Mouse (Mus musculus): ENCODE measurements around the gene 4930432M17Rik. TPM values are rescaled to one million over a fixed set of nuclear protein-coding genes. Genes with fewer than 3 reads are reported as not detected.

4930432M17Rik gene
- total and polyA plus RNA-seq, 2 experiments from 2014 or later: not detected

- TF ChIP-seq EP300 (IDR thresholded peaks at IDR 0.05; ENCODE audit: low read depth) (no peak), CTCF (IDR thresholded peaks at IDR 0.05; ENCODE audit: low read depth) (no peak)
- Histone ChIP-seq H3K27me3 (ENCODE audit: control insufficient read depth, insufficient read depth, low read length) (no peaks in the 10 kb centered on the region), H3K36me3 (replicated peaks; ENCODE audit: control insufficient read depth, insufficient read depth, low read length) (no peaks in the 10 kb centered on the region), H3K9me3 (replicated peaks; ENCODE audit: control insufficient read depth, low read length) (no peaks in the 10 kb centered on the region), H3K27ac (ENCODE audit: low read depth) (no peak overlapping the region), H3K9ac (replicated peaks; ENCODE audit: low read depth, low read length) (no peak overlapping the region), H3K4me1 (ENCODE audit: control insufficient read depth, insufficient read depth) (peaks cover 6% of the 10 kb centered on the region; the same call in 1 of the 2 replicates), H3K4me2 (ENCODE audit: low read depth, low read length) (no peak overlapping the region), H3K4me3 (ENCODE audit: low read depth, low read length) (no peak overlapping the region)
- ATAC-seq (ENCODE audit: insufficient read depth, low read depth) (no peak), DNase-seq (ENCODE audit: low spot score) (no peak)
- 26% methylated on average over 8 of the region's 8 CpGs for WGBS
Measured at GRCm38 (mm10) chr3:121700364-121700952, 29.9 kb downstream of the 4930432M17Rik start.

GRCm38 (mm10) chr3:121703155-121703879 is 32.8 kb downstream of the 4930432M17Rik start:
- Histone ChIP-seq H3K9ac (replicated peaks; ENCODE audit: low read depth, low read length) (no peak overlapping the region), H3K27ac (ENCODE audit: low read depth) (no peak overlapping the region), H3K4me2 (ENCODE audit: low read depth, low read length) (no peak overlapping the region), H3K4me1 (ENCODE audit: control insufficient read depth, insufficient read depth) (peaks cover 17% of the 10 kb centered on the region), H3K4me3 (ENCODE audit: low read depth, low read length) (no peak overlapping the region), H3K36me3 (replicated peaks; ENCODE audit: control insufficient read depth, insufficient read depth, low read length) (no peaks in the 10 kb centered on the region), H3K27me3 (ENCODE audit: control insufficient read depth, insufficient read depth, low read length) (no peaks in the 10 kb centered on the region), H3K9me3 (replicated peaks; ENCODE audit: control insufficient read depth, low read length) (no peaks in the 10 kb centered on the region)
- 73% methylated on average over 7 of the region's 7 CpGs for WGBS
- ATAC-seq (ENCODE audit: insufficient read depth, low read depth) (no peak), DNase-seq (ENCODE audit: low spot score) (no peak)
- TF ChIP-seq EP300 (IDR thresholded peaks at IDR 0.05; ENCODE audit: low read depth) (no peak), CTCF (IDR thresholded peaks at IDR 0.05; ENCODE audit: low read depth) (no peak)

GRCm38 (mm10) chr3:121703880-121704243 is 33.3 kb downstream of the 4930432M17Rik start:
- 80% methylated on average over 3 of the region's 3 CpGs for WGBS
- no peak for TF ChIP-seq CTCF (IDR thresholded peaks at IDR 0.05; ENCODE audit: low read depth)
- TF ChIP-seq EP300 (IDR thresholded peaks at IDR 0.05; ENCODE audit: low read depth): no peak
- H3K4me3 ChIP-seq (ENCODE audit: low read depth, low read length): no peak overlapping the region
- no peak overlapping the region for H3K27ac ChIP-seq (ENCODE audit: low read depth)
- H3K36me3 ChIP-seq (replicated peaks; ENCODE audit: control insufficient read depth, insufficient read depth, low read length): no peaks in the 10 kb centered on the region
- H3K9me3 ChIP-seq (replicated peaks; ENCODE audit: control insufficient read depth, low read length): no peaks in the 10 kb centered on the region
- ATAC-seq (ENCODE audit: insufficient read depth, low read depth): no peak
- H3K27me3 ChIP-seq (ENCODE audit: control insufficient read depth, insufficient read depth, low read length): no peaks in the 10 kb centered on the region
- no peak overlapping the region for H3K9ac ChIP-seq (replicated peaks; ENCODE audit: low read depth, low read length)
- H3K4me2 ChIP-seq (ENCODE audit: low read depth, low read length): no peak overlapping the region
- DNase-seq (ENCODE audit: low spot score): no peak
- peaks cover 17% of the 10 kb centered on the region for H3K4me1 ChIP-seq (ENCODE audit: control insufficient read depth, insufficient read depth)

GRCm38 (mm10) chr3:121706087-121706486 is 35.5 kb downstream of the 4930432M17Rik start:
- no peak overlapping the region for H3K27ac ChIP-seq (ENCODE audit: low read depth)

GRCm38 (mm10) chr3:121707106-121707505 is 36.5 kb downstream of the 4930432M17Rik start:
- no peaks in the 10 kb centered on the region for H3K36me3 ChIP-seq (replicated peaks; ENCODE audit: control insufficient read depth, insufficient read depth, low read length)
- 92% methylated on average over 4 of the region's 4 CpGs for WGBS
- H3K27ac ChIP-seq (ENCODE audit: low read depth): no peak overlapping the region
- DNase-seq (ENCODE audit: low spot score): no peak
- no peaks in the 10 kb centered on the region for H3K9me3 ChIP-seq (replicated peaks; ENCODE audit: control insufficient read depth, low read length)
- TF ChIP-seq EP300 (IDR thresholded peaks at IDR 0.05; ENCODE audit: low read depth): no peak
- no peak for TF ChIP-seq CTCF (IDR thresholded peaks at IDR 0.05; ENCODE audit: low read depth)
- H3K9ac ChIP-seq (replicated peaks; ENCODE audit: low read depth, low read length): no peak overlapping the region
- peaks cover 11% of the 10 kb centered on the region; the same call in 1 of the 2 replicates for H3K4me1 ChIP-seq (ENCODE audit: control insufficient read depth, insufficient read depth)
- ATAC-seq (ENCODE audit: insufficient read depth, low read depth): no peak
- H3K27me3 ChIP-seq (ENCODE audit: control insufficient read depth, insufficient read depth, low read length): no peaks in the 10 kb centered on the region
- H3K4me3 ChIP-seq (ENCODE audit: low read depth, low read length): no peak overlapping the region
- no peak overlapping the region for H3K4me2 ChIP-seq (ENCODE audit: low read depth, low read length)

More at GRCm38 (mm10) chr3:121706087-121706486, 35.5 kb downstream of the 4930432M17Rik start:
- TF ChIP-seq EP300 (IDR thresholded peaks at IDR 0.05; ENCODE audit: low read depth) (no peak), CTCF (IDR thresholded peaks at IDR 0.05; ENCODE audit: low read depth) (no peak)
- H3K9ac ChIP-seq (replicated peaks; ENCODE audit: low read depth, low read length): no peak overlapping the region
- H3K4me1 ChIP-seq (ENCODE audit: control insufficient read depth, insufficient read depth): peaks cover 11% of the 10 kb centered on the region; the same call in 1 of the 2 replicates
- no peak overlapping the region for H3K4me3 ChIP-seq (ENCODE audit: low read depth, low read length)
- ATAC-seq (ENCODE audit: insufficient read depth, low read depth) (no peak), DNase-seq (ENCODE audit: low spot score) (no peak)
- H3K36me3 ChIP-seq (replicated peaks; ENCODE audit: control insufficient read depth, insufficient read depth, low read length): no peaks in the 10 kb centered on the region
- no peaks in the 10 kb centered on the region for H3K9me3 ChIP-seq (replicated peaks; ENCODE audit: control insufficient read depth, low read length)
- no peak overlapping the region for H3K4me2 ChIP-seq (ENCODE audit: low read depth, low read length)
- no peaks in the 10 kb centered on the region for H3K27me3 ChIP-seq (ENCODE audit: control insufficient read depth, insufficient read depth, low read length)
- WGBS: 42% methylated on average over 5 of the region's 5 CpGs
